Mouse (Mus musculus) kidney, adult 2 months (tissue): ENCODE results near the gene Gabpb1.

ENCODE experiments used
- CTCF ChIP-seq: fragments of 200-500 bp; conservative IDR thresholded peaks from 2 replicates; pipeline ENCODE4 v1.5.1; 2011; ENCODE audit warnings: low read depth, mild to moderate bottlenecking, control low read depth, low read length, moderate library complexity, mixed read lengths; ENCODE audit not compliant: insufficient read depth, insufficient read length
- POLR2A ChIP-seq: fragments of 200-500 bp; IDR thresholded peaks from one replicate; pipeline ENCODE4 v1.6.1; 2011; ENCODE audit warnings: low read depth, low read length, control low read depth

DNA sequence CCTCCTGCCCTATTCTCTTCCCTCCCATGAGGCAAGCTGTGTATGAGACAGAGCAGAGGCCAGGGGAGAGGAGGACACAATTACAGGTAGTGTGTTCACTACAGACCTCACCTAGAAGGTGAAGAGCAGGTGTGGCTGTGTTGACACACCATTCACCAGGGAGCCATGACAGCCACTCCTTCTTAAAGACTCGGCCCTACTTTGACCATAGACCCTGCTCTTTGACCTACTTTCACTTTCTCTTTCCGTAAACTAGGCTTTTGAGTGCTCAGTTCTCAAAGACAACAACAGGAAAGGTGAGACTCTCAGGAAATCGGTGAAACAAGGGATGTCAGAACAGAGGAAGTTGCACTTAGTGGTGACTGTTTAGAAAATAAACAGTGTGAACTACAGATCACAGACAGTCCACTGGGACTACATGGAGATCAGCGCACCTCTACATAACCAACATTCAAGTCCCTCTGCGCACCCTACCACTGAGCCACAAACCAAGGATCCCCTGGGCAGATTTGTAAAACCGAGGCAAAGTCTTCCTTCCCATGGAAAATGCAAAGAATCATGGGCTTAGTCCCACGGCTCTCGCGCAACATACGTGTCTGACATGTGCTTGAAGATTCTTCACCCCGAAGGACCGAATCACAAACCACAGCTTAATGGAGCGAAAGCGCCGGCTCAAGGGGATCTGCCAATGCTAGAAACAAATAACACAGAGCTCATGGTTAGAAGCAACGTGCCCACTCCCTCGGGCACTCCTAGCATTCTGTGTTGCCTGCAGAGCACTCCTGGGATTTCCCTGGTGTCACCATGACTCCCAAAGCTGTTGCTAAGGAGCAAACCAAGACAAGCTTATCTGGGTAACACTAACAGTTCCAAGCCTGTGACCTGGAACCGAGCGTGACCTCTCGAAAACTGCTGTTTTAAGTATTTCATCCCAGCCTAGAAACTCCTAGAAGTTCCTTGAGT, 78.6 kb downstream of the Gabpb1 start:
- TF ChIP-seq POLR2A, result no peak
- TF ChIP-seq CTCF, result no peak
